In genomic region chr1:132628183-132628582, GRCm38 (mm10) we compare ENCODE assay signal across 28 mouse cellular contexts.
"Had no signal": no experiment of that assay in that cellular context is flagged by ENCODE, and none has a peak within 500 bp of the region (broad histone marks: within the 10 kb centered on the region; RNA-seq: fewer than 3 reads in every experiment).

No protein-coding gene starts in this region.

- H3K4me1 ChIP-seq: liver, embryonic 12.5 days; liver, embryonic 13.5 days; liver, embryonic 15.5 days; lung, embryonic 15.5 days; megakaryocyte, embryonic 14.5 days had no signal

- H3K9ac ChIP-seq: limb, embryonic 12.5 days; limb, embryonic 13.5 days; limb, embryonic 15.5 days; liver, embryonic 12.5 days; liver, embryonic 13.5 days; liver, embryonic 14.5 days; liver, embryonic 15.5 days; liver, postnatal 0 days; lung, embryonic 14.5 days; lung, embryonic 15.5 days; midbrain, embryonic 12.5 days; midbrain, embryonic 13.5 days; midbrain, embryonic 15.5 days; neural tube, embryonic 12.5 days; neural tube, embryonic 13.5 days had no signal

- H3K27ac ChIP-seq: limb, embryonic 10.5 days; limb, embryonic 12.5 days; limb, embryonic 13.5 days; limb, embryonic 15.5 days; liver, embryonic 12.5 days; liver, embryonic 13.5 days; liver, embryonic 14.5 days; liver, embryonic 15.5 days; lung, embryonic 15.5 days; macrophage; midbrain, embryonic 10.5 days; midbrain, embryonic 12.5 days; midbrain, embryonic 13.5 days; midbrain, embryonic 15.5 days; neural tube, embryonic 12.5 days had no signal

- H3K36me3 ChIP-seq: limb, embryonic 10.5 days; limb, embryonic 12.5 days; limb, embryonic 13.5 days; limb, embryonic 15.5 days; liver, embryonic 12.5 days; liver, embryonic 13.5 days; liver, embryonic 15.5 days; lung, embryonic 15.5 days had no signal

- H3K4me3 ChIP-seq: limb, embryonic 10.5 days; limb, embryonic 12.5 days; limb, embryonic 13.5 days; limb, embryonic 15.5 days; liver, embryonic 12.5 days; liver, embryonic 13.5 days; liver, embryonic 15.5 days; lung, embryonic 15.5 days; megakaryocyte, embryonic 14.5 days; midbrain, embryonic 10.5 days; midbrain, embryonic 12.5 days; midbrain, embryonic 13.5 days; midbrain, embryonic 15.5 days; myocyte; neural tube, embryonic 12.5 days; neural tube, embryonic 13.5 days had no signal

- H3K27me3 ChIP-seq: limb, embryonic 15.5 days; lung, embryonic 15.5 days; midbrain, embryonic 12.5 days; midbrain, embryonic 13.5 days; midbrain, embryonic 15.5 days; neural tube, embryonic 12.5 days; neural tube, embryonic 13.5 days had no signal

- DNase-seq: liver; liver, embryonic 13.5 days; liver, postnatal 0 days; lung, adult 18-20 months; lung, adult 2 months; lung, embryonic 14.5 days; lung, postnatal 10 days; lung, postnatal 14 days; lung, postnatal 36 days; lung, postnatal 4 days; midbrain, embryonic 14.5 days had no signal
